Mouse (Mus musculus): ENCODE measurements around the gene Ndufs1.

- TF ChIP-seq CTCF (IDR thresholded peaks at IDR 0.05; ENCODE audit: low read depth) (no peak), EP300 (optimal IDR thresholded peaks at IDR 0.05) (no peak)
These were observed 73.7 kb downstream of the Ndufs1 start for GRCm38 (mm10) chr1:63102758-63103451.
